Mouse (Mus musculus): ENCODE measurements around the gene Tas2r139. TPM values are rescaled to one million over a fixed set of nuclear protein-coding genes. Genes with fewer than 3 reads are reported as not detected.
"Not testable (repeated sequence)": the region's sequence is repeated elsewhere in the genome, so short reads cannot be mapped to it uniquely, and the experiment has no call there.

Gene Tas2r139
- not detected in 2 replicates for polyA plus RNA-seq (2016; fragmentation: Nextera tagmentation; extraction: Ambion mirVana)

DNA sequence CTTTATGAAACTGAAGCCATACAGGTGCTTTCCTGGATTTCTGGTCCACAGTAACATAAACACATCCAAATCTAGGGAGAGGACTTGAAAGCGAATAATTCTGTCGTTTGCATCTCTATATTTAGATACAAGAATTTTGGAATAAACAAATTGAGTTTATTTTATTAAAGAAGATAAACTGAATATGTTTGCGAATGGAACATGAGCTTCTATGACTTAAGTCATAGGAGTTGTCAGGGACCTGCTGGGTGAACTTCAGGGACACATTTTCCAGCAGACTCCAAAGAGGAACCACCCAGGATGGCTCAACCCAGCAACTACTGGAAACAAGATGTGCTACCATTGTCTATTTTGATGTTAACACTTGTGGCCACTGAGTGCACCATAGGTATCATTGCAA is at the start of gene Tas2r139:
TSS of gene Tas2r139 (plus strand) at position 301 of the 400 bp plus-strand sequence.
- Histone ChIP-seq H3K27ac (no peak within 1 kb of the TSS), H3K4me3 (no peak within 1 kb of the TSS), H3K4me2 (replicated peaks) (no peak within 1 kb of the TSS), H3K27me3 (replicated peaks) (no peaks in the 10 kb centered on the region), H3K36me3 (no peaks in the 10 kb centered on the region), H3K4me1 (no peaks in the 10 kb centered on the region), H3K9me3 (no peaks in the 10 kb centered on the region), H3K9ac (no peak within 1 kb of the TSS)
- ATAC-seq (ENCODE audit: low FRiP score, low read depth) = no peak
- WGBS = 75% methylated on average over 3 of the region's 3 CpGs

GRCm38 (mm10) chr6:42151115-42151514 is 10.4 kb downstream of the Tas2r139 start:
- not testable (repeated sequence) for H3K9ac ChIP-seq; ATAC-seq (ENCODE audit: low FRiP score, low read depth)

GRCm38 (mm10) chr6:42182462-42182861 is 41.7 kb downstream of the Tas2r139 start:
- no peak for ATAC-seq (ENCODE audit: low FRiP score, low read depth)
- Histone ChIP-seq H3K4me2 (replicated peaks) (no peak overlapping the region), H3K9me3 (no peaks in the 10 kb centered on the region), H3K27ac (no peak overlapping the region), H3K36me3 (no peaks in the 10 kb centered on the region), H3K9ac (no peak overlapping the region), H3K4me3 (no peak overlapping the region), H3K4me1 (no peaks in the 10 kb centered on the region), H3K27me3 (replicated peaks) (no peaks in the 10 kb centered on the region)
- WGBS = 63% methylated on average over 1 of the region's 1 CpGs

More at GRCm38 (mm10) chr6:42151115-42151514, 10.4 kb downstream of the Tas2r139 start:
- not testable (repeated sequence) for H3K4me3 ChIP-seq; H3K36me3 ChIP-seq; H3K9me3 ChIP-seq; H3K4me1 ChIP-seq; H3K4me2 ChIP-seq (replicated peaks); H3K27me3 ChIP-seq (replicated peaks); H3K27ac ChIP-seq
- WGBS = 77% methylated on average over 15 of the region's 15 CpGs

DNA sequence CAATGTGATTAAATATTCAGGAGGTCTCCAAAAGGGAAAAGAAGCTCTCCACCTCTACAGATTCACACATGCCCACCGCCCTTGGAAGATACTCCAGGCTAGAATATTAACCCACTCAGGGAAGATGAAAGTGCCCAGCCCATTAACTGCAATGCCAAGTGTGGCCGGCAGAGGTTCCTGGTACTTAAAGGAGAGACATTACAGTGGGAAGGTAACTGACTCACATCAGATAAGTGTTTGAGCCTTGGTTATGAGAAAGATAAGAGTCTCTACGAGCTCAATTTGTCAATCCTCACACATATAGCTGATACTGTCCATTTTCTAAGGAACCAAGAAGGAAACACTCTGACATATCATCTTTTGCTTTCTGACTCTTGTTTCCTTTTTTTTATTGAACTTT is 45.5 kb downstream of the Tas2r139 start:
- ATAC-seq (ENCODE audit: low FRiP score, low read depth) = no peak
- Histone ChIP-seq H3K4me1 (no peaks in the 10 kb centered on the region), H3K9me3 (no peaks in the 10 kb centered on the region), H3K27me3 (replicated peaks) (no peaks in the 10 kb centered on the region), H3K27ac (no peak overlapping the region), H3K9ac (no peak overlapping the region), H3K4me3 (no peak overlapping the region), H3K36me3 (no peaks in the 10 kb centered on the region), H3K4me2 (replicated peaks) (no peak overlapping the region)
- 50% methylated on average over 3 of the region's 3 CpGs for WGBS

Other genes with a start within 250 kb of the Tas2r139 start
- gene Sval1, start 189.3 kb upstream of the Tas2r139 start, polyA plus RNA-seq (2016; fragmentation: Nextera tagmentation; extraction: Ambion mirVana) = not detected in 2 replicates
- gene Sval3, start 172.8 kb upstream of the Tas2r139 start, polyA plus RNA-seq (2016; fragmentation: Nextera tagmentation; extraction: Ambion mirVana) = not detected in 2 replicates
- not detected in 2 replicates for gene Sva, start 102.5 kb upstream of the Tas2r139 start, polyA plus RNA-seq (2016; fragmentation: Nextera tagmentation; extraction: Ambion mirVana)
- not detected in 2 replicates for gene Tas2r144, start 74.4 kb downstream of the Tas2r139 start, polyA plus RNA-seq (2016; fragmentation: Nextera tagmentation; extraction: Ambion mirVana)
- gene Gstk1, start 105.0 kb downstream of the Tas2r139 start, polyA plus RNA-seq (2016; fragmentation: Nextera tagmentation; extraction: Ambion mirVana) = 16.3 and 17.3 TPM in 2 replicates
- 0.44 and 0.70 TPM in 2 replicates for gene Tmem139, start 121.0 kb downstream of the Tas2r139 start, polyA plus RNA-seq (2016; fragmentation: Nextera tagmentation; extraction: Ambion mirVana)
- 57.2 and 58.8 TPM in 2 replicates for gene Casp2, start 124.0 kb downstream of the Tas2r139 start, polyA plus RNA-seq (2016; fragmentation: Nextera tagmentation; extraction: Ambion mirVana)
- gene Clcn1, start 145.7 kb downstream of the Tas2r139 start, polyA plus RNA-seq (2016; fragmentation: Nextera tagmentation; extraction: Ambion mirVana) = 1.5 and 1.9 TPM in 2 replicates
- 6.4 and 6.5 TPM in 2 replicates for gene Fam131b, start 183.7 kb downstream of the Tas2r139 start, polyA plus RNA-seq (2016; fragmentation: Nextera tagmentation; extraction: Ambion mirVana)
- gene Zyx, start 208.7 kb downstream of the Tas2r139 start, polyA plus RNA-seq (2016; fragmentation: Nextera tagmentation; extraction: Ambion mirVana) = 71.4 and 77.5 TPM in 2 replicates
- 0.96 and 1.3 TPM in 2 replicates for gene Epha1, start 232.3 kb downstream of the Tas2r139 start, polyA plus RNA-seq (2016; fragmentation: Nextera tagmentation; extraction: Ambion mirVana)

All from neural tube, embryonic 12.5 days (tissue).